Mouse (Mus musculus): ENCODE measurements at regions not wholly inside any gene's neighbourhood (a gene's known extent, or its start where the extent isn't known, plus 50 kb on each side); places are given as distances from the start of the nearest gene placed in this dataset.

DNA sequence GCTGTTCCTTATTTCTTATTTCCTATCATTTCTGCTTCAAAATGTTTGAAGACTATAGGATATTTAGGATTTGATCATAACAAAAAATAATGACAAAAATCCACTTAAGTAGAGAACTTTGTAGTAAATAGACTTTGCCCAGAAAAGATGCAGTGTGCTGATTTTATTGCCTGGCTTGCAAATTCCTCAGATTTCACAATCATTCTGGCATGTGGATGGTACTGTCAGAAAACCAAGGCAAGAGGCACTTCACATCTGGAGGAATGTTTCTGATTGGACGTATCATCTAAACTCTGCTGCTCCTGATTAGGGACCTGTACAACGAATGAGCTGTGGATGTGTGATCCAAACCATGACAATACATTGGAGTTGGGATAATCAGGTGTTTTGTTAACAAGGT is 853.0 kb upstream of the Tenm3 start:
- TF ChIP-seq NELFE (IDR thresholded peaks at IDR 0.05; ENCODE audit: low read depth, low read length) (no peak), IRF4 (IDR thresholded peaks at IDR 0.05; ENCODE audit: low read depth, low read length) (no peak), ZC3H11A (IDR thresholded peaks at IDR 0.05; ENCODE audit: low read depth, low read length) (no peak)
- no peak for DNase-seq (ENCODE audit: extremely low read depth)
- in situ Hi-C loops (cut with MboI; ENCODE audit: low pct_ligation_motif_present, low pct_unique_long_range_greater_than_20kb, low sequenced_read_pairs) = no loop called here

More for the DNA sequence above, 853.0 kb upstream of the Tenm3 start:
- H3K27me3 ChIP-seq (replicated peaks) = no peaks in the 10 kb centered on the region
- no peaks in the 10 kb centered on the region for H3K36me3 ChIP-seq (replicated peaks in 1 of 2; ENCODE audit: control insufficient read depth in 1 of 2, insufficient read depth in 1 of 2, low read length in 1 of 2)
- no peak overlapping the region for H3K27ac ChIP-seq (ENCODE audit: insufficient read depth, low read depth)
- dilution Hi-C loops (cut with MboI; ENCODE audit: extremely low pct_ligation_motif_present, extremely low pct_unique_long_range_greater_than_20kb, low sequenced_read_pairs) = no loop called here
- H3K4me3 ChIP-seq (replicated peaks in 1 of 3; ENCODE audit: low read depth in 2 of 3, low read length in 2 of 3, poor library complexity in 1 of 3) = no peak overlapping the region
- H3K9ac ChIP-seq (ENCODE audit: insufficient read depth, low read depth) = no peak overlapping the region
- H3K4me1 ChIP-seq (ENCODE audit: control insufficient read depth in 1 of 2, insufficient read depth in 2 of 2) = no peaks in the 10 kb centered on the region
- peaks cover 27% of the 10 kb centered on the region for H3K9me3 ChIP-seq (replicated peaks; ENCODE audit: low read length)
- H3K4me2 ChIP-seq (ENCODE audit: insufficient read depth, low read depth, poor library complexity, severe bottlenecking) = no peak overlapping the region
- H3K79me2 ChIP-seq (replicated peaks; ENCODE audit: control insufficient read depth, extremely low read depth, insufficient read depth, poor library complexity, severe bottlenecking) = no peaks in the 10 kb centered on the region
